Mouse (Mus musculus) bone marrow macrophage, adult 2 months (primary cell): ENCODE measurements around the gene Pwwp2b.

Source experiments
- CTCF ChIP-seq: IDR thresholded peaks from 2 replicates; pipeline ENCODE4 v1.5.1; 2012; ENCODE audit warnings: low read depth, mild to moderate bottlenecking, low read length, moderate library complexity
- POLR2A ChIP-seq: IDR thresholded peaks from 2 replicates; pipeline ENCODE4 v1.6.1; 2012; ENCODE audit warnings: mild to moderate bottlenecking, low read depth, low read length, borderline replicate concordance

DNA sequence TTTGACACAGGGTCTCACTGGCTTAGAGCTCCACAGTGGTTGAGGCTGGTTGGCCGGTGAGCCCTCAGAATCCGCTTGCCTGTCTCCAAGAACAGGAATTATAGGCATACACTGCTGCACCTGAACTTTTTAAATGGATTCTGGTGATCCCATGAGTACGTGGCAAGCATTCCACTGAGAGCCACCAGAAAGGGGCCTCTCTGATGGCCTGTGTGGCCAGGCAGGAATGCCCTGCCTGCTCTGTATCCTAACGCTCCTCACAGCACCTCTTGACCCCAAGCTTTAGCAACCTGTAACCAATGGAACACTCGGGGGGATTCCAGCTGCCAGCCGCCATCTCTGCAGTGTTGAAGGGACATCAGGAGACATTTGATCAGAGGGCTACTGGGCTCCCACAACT, 36.5 kb upstream of the Pwwp2b start:
- no peak for TF ChIP-seq POLR2A
- no peak for TF ChIP-seq CTCF
